Mouse (Mus musculus) heart, adult 11 months (tissue): ENCODE measurements around the gene Asic2.
"Not testable (repeated sequence)": the region's sequence is repeated elsewhere in the genome, so short reads cannot be mapped to it uniquely, and the experiment has no call there.

Source experiments
- DNase-seq: peaks from one replicate; pipeline ENCODE4 v3.0.0; 2022

Gene Asic2

DNA sequence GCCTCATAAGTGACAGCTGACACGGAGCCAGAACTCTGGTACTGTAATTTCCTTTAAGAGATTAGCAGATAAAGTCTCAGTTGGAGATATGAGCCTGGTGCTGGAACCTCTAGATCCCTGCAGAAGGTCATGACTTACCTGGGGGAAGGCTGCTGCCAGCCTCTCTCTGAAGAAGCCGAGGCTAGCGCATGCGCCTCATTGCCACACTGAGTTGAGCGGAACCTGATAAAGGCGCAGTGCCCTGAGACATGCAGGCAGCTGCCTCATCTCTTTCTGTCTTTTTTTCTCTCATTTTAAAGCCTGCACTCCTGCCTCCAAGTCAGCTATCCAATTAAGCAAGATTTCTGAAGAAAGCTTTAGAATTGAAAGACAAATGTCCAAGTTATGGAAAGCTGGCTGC is 551.9 kb downstream of the Asic2 start:
- no peak for DNase-seq

GRCm38 (mm10) chr11:81414596-81414995 is 553.7 kb downstream of the Asic2 start:
- no peak for DNase-seq

- DNase-seq, result no peak
Measured at GRCm38 (mm10) chr11:81411251-81411650, 557.0 kb downstream of the Asic2 start.

DNA sequence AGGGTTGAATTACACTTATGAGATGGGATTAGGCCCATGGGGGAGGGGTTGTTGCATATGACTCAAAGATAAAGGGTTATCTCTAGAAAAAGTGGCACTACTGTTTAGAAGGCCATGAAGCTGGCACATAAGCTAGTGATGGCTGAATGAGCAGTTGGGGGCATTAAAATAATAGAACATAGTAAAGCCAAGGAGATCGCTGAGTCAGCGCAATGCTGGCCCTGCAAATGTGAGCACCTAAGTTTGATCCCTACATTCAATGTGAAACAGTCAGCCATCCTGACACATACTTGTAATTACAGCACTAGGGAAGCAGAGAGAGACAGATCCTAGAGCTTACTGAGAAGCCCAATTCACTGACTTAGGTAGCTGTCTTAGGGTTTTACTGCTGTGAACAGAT is 562.3 kb downstream of the Asic2 start:
- DNase-seq, result no peak

DNA sequence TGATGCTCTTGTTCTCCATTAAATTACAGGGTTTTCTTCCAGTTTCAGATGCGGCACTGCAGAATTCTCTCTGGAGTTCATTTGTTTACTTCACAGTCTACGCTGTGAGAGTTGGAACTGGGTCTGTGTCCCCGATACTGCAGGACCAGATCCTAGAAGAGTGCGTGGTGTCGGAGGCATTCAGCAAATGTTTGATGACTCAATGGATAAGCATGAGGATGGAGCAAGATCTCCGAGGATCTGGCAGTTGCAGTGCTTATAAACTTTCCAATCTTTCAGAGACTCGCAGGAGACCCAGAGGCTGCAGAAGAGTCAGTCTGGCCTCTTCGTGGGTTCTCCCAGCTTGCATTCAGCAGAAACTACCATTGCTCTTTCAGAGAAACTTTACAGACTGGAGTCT is 566.0 kb downstream of the Asic2 start:
- no peak for DNase-seq

DNA sequence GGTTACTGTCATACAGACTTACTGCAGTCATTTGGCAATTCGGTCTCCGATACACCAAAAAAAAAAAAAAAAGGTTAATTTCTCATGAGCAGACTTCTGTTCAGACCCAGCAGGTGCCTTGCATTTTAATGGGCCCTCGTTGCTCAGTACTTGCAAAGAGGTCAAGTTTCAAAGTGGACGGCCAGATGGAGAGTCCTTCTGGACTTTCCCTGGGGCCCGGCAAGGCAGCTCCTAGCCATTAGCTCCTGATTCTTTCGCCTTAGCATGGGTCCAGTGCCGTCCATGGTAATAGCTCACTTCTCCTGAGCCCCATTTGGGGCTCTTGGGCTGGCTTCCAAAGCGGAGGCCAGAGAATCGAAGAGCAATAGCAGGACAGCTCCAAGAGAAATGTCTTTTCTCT is 575.4 kb downstream of the Asic2 start:
- DNase-seq, result no peak

DNA sequence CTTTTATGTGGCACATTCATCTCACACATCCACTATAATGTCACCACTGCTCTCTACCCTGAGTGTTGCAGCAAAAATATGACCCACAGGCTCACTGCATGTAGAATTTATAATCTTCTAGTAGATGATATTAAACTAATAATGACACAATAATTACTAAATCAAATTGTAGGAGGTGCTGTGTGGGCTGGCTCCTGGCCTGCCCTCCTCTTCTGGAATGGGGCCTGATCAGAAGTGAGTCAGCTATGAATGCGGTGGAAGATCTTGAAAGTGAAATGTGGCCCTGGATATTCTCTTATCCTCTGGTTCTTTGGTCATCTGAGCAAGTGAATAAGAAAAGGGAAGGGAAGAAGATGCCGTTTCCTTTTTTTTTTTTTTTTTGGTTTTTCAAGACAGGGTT is 582.1 kb downstream of the Asic2 start:
- DNase-seq, result no peak

DNA sequence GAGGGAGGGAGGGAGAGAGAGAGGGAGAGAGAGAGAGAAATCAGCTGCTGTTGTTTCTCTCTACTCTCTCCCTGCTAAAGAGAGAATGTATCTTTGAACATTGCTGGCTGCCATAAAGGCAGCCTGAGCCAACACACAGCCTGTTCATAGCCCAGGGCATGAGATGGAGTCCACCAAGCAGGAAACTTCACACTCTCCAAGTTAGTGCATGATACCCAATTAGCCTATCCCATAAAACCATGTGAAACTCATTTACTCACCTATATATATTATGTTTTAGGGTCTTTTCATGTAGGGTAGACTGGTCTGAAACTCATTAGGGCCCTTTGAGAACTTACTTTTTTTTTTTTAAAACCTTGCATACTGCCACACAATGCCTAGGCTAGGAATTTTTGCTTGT is 582.7 kb downstream of the Asic2 start:
- DNase-seq, result no peak

DNA sequence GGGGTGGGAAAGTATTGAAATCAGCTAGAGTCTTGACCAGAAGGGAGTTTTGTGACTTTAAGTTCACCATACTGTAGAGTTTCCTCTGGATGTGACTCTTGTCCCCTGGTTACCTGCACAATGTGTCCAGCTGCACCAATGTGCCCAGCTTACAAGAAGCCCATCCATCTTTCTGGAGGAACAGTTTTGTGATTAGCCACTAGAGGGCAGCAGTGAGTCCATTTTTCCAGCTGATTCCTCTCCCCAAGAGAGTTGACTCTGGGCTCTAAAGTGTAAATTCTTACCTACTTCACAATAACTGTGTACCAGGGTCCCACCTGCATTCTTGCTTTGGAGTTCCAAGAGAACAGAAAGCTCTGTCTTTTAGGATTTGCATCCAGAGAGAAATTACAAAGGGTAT is 593.4 kb downstream of the Asic2 start:
- DNase-seq, result no peak

DNA sequence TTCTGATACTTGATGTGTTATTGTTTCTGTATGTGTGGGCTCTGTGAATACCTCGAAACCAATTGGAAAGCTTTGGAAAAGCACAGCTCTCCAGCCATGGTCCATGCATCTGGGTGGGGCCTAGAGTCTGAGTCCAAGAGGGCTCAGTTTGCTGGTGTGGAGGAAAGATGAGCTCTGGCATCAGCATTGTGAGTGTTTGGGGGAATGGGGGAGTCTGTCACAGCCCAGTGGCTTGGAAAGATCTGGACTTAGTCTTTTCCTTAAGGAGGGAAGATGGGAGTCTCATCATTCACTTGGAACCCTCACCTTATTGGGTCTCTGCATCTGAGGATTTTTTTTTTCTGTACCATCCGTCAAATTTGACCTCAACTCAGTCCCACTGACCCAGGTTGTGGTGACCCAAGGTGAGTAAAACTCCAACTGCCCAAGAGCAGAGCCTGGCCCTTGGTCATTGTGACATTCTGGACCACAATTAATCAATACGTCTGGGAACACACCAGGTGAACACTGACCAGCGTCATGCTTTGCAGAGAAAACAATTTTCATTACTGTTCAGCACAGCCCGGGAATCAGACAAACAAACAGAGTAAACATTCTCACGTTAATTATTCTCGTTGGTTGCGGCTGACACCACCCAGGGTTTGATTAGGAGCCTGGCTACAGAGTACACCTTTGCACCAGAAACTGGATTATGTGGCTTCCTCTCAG is 594.1 kb downstream of the Asic2 start:
- DNase-seq, result no peak

GRCm38 (mm10) chr11:81371545-81371944 is 596.7 kb downstream of the Asic2 start:
- no peak for DNase-seq

DNA sequence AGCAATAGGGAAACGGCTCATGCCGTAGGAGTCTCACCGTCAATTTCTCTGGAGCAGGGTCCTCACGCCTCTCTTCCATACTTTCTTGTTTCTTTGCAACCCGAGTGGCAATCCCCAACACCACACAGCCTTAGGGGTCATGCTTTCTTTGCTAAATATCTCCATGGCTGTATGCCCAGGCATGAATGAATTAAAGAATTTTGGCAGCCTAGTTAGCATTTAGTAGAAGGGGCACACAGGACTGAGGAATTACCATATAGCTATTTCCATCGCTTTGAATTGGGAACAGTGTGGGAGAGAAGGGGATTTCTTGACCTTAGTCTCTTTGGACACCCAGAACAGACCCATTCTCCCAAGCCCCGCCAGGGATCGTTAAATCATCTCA is 597.8 kb downstream of the Asic2 start:
- DNase-seq, result no peak

DNA sequence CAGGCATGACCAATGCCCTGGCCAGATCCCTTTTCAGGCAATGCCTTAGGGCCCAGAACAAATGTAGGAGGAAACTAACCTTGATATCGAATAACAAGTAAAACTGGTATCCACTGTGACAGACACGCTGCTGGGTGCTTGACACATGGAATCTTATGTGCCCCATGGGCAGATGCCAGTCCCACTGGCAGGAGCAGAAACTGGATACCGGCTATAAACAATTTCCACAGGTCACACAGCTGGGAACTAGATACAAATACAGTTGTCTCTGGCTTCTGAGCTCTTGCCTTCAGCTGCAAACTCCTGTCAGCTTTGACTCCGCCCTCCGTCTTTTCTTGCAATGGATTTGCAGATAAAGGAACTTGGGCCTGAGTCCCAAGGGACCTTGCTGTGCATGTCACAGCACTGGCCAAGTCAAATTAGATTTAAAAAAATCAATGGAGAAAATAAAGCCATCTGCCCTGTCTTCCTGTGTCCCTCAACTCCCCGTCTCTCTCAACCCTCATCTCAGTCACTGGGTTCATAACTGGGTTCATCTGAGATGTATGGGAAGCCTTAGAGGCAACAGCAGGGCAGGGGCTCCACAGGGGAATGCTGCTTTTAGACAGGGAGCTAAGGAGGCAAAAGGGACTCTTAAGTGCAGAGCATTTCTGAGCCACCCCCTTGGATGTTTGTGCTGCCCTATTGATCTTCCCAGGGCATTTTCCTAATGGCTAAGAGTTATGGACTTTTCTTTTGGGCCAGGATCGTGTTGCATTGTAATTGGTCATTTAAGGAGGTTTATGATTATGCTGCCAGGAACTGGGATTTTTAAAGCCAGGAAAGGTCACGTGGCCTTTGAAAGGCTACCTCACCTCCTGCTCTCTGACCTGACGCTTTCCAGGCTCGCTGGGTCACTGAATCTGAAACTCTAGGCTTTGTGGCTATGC is 598.5 kb downstream of the Asic2 start:
- DNase-seq, result no peak

DNA sequence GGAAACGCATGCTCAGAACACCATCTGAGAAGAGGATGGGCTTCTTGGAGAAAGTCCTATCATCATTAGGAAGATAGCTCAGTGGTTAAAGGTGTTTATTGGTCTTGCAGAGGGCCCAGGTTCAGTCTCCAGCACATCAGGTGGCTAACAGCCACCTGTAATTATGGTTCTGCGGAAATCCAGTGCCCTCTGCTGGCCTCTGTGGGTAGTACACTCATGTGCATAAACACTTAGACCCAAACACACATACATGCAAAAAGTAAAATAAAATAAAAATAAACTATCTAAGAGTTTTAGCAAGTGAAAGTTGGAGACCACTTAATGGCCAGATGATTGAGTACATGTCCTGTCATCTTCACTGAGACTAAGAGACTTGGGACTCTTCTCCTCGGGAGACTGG is 603.8 kb downstream of the Asic2 start:
- no peak for DNase-seq

GRCm38 (mm10) chr11:81362461-81362860 is 605.8 kb downstream of the Asic2 start:
- DNase-seq, result no peak

GRCm38 (mm10) chr11:81361040-81361439 is 607.2 kb downstream of the Asic2 start:
- DNase-seq, result no peak

DNA sequence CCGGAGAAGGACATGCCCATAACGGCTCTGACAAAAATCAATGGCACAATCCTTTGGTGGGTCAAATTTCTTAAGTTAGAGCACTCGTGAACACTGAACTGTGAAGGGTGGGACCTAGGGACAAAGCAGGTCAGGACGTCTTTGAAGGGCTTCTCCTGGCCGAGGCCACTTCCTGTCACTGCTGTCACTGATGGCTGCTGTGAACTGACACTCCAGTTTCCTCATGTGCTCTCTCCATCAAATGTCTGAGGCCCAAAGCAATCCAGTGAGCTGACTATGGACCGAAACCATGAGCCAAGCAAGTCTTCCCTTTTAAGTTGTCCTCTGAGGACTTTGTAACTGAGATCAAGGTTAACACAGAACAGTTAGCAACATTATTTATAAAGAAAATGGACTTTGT is 617.8 kb downstream of the Asic2 start:
- DNase-seq, result not testable (repeated sequence)

DNA sequence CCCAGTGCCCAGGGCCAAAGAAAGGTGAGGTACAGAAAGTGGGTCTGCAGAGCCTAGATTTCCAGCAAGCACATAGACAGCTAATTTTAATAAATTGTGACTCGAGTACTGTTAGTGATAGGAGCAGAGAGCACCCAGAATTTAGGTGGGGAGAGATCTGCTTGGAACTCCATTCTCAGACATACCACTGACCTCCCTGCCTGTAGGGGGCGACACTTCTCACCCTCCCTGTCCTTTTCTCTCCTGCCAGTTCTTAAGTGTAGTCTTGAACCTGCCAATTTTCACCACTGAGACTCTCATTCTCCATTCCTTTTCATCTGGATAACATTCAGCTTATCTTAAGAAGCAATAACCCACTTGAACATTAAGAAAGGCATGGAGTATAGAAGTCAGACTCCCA is 636.3 kb downstream of the Asic2 start:
- DNase-seq, result peak; percentile 55

- DNase-seq, result peak; percentile 23
Measured at GRCm38 (mm10) chr11:81330982-81331381, 637.3 kb downstream of the Asic2 start.

DNA sequence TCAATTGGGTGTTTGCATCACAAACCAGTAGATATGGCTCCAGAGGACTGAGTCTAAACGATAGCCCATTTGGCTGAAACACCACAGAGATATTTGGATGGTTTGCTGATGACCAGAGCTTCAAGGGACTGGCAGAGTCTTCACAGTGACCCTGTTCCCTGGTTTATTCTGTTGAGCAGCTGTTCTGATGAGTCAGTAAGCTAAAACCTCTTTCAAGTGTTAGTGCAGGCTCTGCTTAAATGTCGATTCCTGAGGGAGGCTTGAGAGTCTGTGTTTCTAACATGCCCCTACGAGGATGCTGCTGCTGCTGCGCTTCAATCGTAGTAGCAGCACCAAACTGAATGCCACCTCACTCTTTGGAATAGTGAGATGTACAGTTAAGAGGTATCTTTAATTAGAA is 640.2 kb downstream of the Asic2 start:
- peak; percentile 78 for DNase-seq

DNA sequence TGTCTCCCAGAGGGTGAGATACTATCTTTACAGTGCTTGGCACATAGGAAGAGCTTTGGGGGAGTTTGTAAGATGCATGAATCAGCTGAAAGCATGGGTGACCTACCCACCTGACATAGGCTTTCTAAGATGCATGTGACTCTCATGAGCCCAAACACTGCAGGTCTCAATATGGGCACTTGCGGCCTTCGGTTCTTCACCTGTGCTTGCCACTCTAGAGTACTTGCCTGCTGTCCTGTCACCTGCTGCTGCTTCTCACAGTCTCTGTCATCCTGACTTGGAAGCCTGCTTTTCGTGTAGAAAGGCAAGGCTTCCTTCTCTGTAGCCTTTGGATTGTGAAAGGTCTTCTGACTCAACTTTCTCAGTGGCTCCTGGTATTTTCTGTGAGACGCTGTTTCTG is 645.1 kb downstream of the Asic2 start:
- no peak for DNase-seq

DNA sequence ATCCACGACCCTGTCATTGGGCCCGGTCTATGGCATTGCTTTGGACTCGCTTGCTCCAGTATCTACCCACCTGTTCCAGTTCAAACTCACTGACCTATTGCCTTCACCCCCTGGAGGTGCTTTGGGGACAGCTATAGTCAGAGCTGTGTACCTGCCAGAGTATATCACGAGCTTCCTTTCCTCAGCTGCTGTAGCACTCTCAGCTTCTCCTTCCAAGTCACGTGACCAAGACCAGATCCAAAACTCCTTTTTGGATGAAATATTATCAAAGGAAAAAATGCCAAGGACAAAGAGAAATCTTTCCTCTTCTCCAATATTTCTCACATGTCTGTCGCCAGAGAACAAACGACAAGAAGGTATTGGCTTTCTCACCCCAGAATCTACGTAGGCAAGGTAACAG is 645.8 kb downstream of the Asic2 start:
- no peak for DNase-seq

DNA sequence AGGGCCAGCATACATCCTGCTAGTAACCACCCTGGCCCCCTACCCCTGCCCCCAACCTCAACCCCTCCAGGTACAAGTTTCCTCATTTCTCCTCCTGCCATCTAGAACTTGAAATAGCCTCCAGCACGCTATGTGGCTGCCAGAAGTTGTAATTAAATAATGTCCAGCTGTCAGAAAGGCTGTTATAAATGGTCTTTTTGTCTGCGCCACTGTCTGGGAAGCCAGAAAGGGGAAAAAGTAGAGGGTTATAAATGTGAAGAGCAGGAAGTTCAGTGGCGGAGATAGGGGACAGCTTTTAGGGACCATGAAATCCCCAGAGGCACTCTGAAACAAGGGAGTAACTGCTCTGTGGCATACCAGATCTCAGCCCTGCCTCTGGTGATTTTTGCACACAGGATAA is 678.2 kb downstream of the Asic2 start:
- no peak for DNase-seq

- no peak for DNase-seq
Measured at GRCm38 (mm10) chr11:81283185-81283584, 685.1 kb downstream of the Asic2 start.
